Mouse (Mus musculus): ENCODE data around the gene Omg. TPM values are rescaled to one million over a fixed set of nuclear protein-coding genes. Genes with fewer than 3 reads are reported as not detected.

Gene Omg
- polyA plus RNA-seq (2015; fragmentation: Nextera tagmentation; extraction: Ambion mirVana): 0.05 and 0.09 TPM in 2 replicates

- Histone ChIP-seq H3K9ac (replicated peaks) (no peak within 1 kb of the TSS), H3K4me2 (ENCODE audit: low read depth, low read length) (no peak within 1 kb of the TSS), H3K4me3 (ENCODE audit: low read depth, low read length) (no peak within 1 kb of the TSS), H3K4me1 (ENCODE audit: insufficient read depth) (no peaks in the 10 kb centered on the region), H3K9me3 (ENCODE audit: low read length) (no peaks in the 10 kb centered on the region), H3K36me3 (replicated peaks; ENCODE audit: insufficient read depth, low read length) (no peaks in the 10 kb centered on the region), H3K27ac (ENCODE audit: low read depth) (no peak within 1 kb of the TSS), H3K27me3 (ENCODE audit: insufficient read depth, low read length) (no peaks in the 10 kb centered on the region)
- TF ChIP-seq EP300 (IDR thresholded peaks at IDR 0.05; ENCODE audit: low read depth): no peak
- no peak for TF ChIP-seq CTCF (IDR thresholded peaks at IDR 0.05; ENCODE audit: low read depth)
- DNase-seq: no peak
- no peak for ATAC-seq
- 65% methylated on average over 8 of the region's 8 CpGs for WGBS (ENCODE audit: insufficient replicate concordance)
These were observed at the start of gene Omg for GRCm38 (mm10) chr11:79503845-79504244. TSS of gene Omg (minus strand) at chr11:79504084.

- Histone ChIP-seq H3K4me2 (ENCODE audit: low read depth, low read length) (no peak overlapping the region), H3K9me3 (ENCODE audit: low read length) (no peaks in the 10 kb centered on the region), H3K4me3 (ENCODE audit: low read depth, low read length) (no peak overlapping the region), H3K4me1 (ENCODE audit: insufficient read depth) (no peaks in the 10 kb centered on the region), H3K36me3 (replicated peaks; ENCODE audit: insufficient read depth, low read length) (peaks cover 46% of the 10 kb centered on the region), H3K27ac (ENCODE audit: low read depth) (no peak overlapping the region), H3K27me3 (ENCODE audit: insufficient read depth, low read length) (no peaks in the 10 kb centered on the region), H3K9ac (replicated peaks) (no peak overlapping the region)
- TF ChIP-seq EP300 (IDR thresholded peaks at IDR 0.05; ENCODE audit: low read depth) (peak; percentile 39), CTCF (IDR thresholded peaks at IDR 0.05; ENCODE audit: low read depth) (no peak)
- ATAC-seq (peak; percentile 44; the same call in 1 of the 2 replicates), DNase-seq (no peak)
- 29% methylated on average over 1 of the region's 1 CpGs for WGBS (ENCODE audit: insufficient replicate concordance)
These were observed 48.7 kb upstream of the Omg start for GRCm38 (mm10) chr11:79552622-79553021.

GRCm38 (mm10) chr11:79536293-79536692, 32.4 kb upstream of the Omg start:
- no peak overlapping the region for H3K4me3 ChIP-seq (ENCODE audit: low read depth, low read length)
- no peak overlapping the region for H3K27ac ChIP-seq (ENCODE audit: low read depth)
- H3K9ac ChIP-seq (replicated peaks): no peak overlapping the region
- H3K4me2 ChIP-seq (ENCODE audit: low read depth, low read length): no peak overlapping the region
- no peaks in the 10 kb centered on the region for H3K4me1 ChIP-seq (ENCODE audit: insufficient read depth)
- H3K9me3 ChIP-seq (ENCODE audit: low read length): no peaks in the 10 kb centered on the region
- DNase-seq (no peak), ATAC-seq (no peak)
- peaks cover 14% of the 10 kb centered on the region; the same call in 1 of the 2 replicates for H3K36me3 ChIP-seq (replicated peaks; ENCODE audit: insufficient read depth, low read length)
- no peaks in the 10 kb centered on the region for H3K27me3 ChIP-seq (ENCODE audit: insufficient read depth, low read length)
- TF ChIP-seq CTCF (IDR thresholded peaks at IDR 0.05; ENCODE audit: low read depth): no peak
- TF ChIP-seq EP300 (IDR thresholded peaks at IDR 0.05; ENCODE audit: low read depth): no peak
- WGBS (ENCODE audit: insufficient replicate concordance): 70% methylated on average over 3 of the region's 3 CpGs

- WGBS (ENCODE audit: insufficient replicate concordance): 35% methylated on average over 4 of the region's 4 CpGs
- no peak overlapping the region for H3K9ac ChIP-seq (replicated peaks)
These were observed 31.7 kb upstream of the Omg start for GRCm38 (mm10) chr11:79535554-79535953.

GRCm38 (mm10) chr11:79533950-79534690, 30.2 kb upstream of the Omg start:
- Histone ChIP-seq H3K9me3 (ENCODE audit: low read length) (no peaks in the 10 kb centered on the region), H3K9ac (replicated peaks) (no peak overlapping the region), H3K4me1 (ENCODE audit: insufficient read depth) (no peaks in the 10 kb centered on the region), H3K4me2 (ENCODE audit: low read depth, low read length) (no peak overlapping the region), H3K27me3 (ENCODE audit: insufficient read depth, low read length) (no peaks in the 10 kb centered on the region), H3K27ac (ENCODE audit: low read depth) (no peak overlapping the region), H3K36me3 (replicated peaks; ENCODE audit: insufficient read depth, low read length) (peaks cover 9% of the 10 kb centered on the region; the same call in 1 of the 2 replicates), H3K4me3 (ENCODE audit: low read depth, low read length) (no peak overlapping the region)
- 72% methylated on average over 8 of the region's 8 CpGs for WGBS (ENCODE audit: insufficient replicate concordance)
- ATAC-seq (no peak), DNase-seq (no peak)
- TF ChIP-seq CTCF (IDR thresholded peaks at IDR 0.05; ENCODE audit: low read depth): no peak
- TF ChIP-seq EP300 (IDR thresholded peaks at IDR 0.05; ENCODE audit: low read depth): no peak

More at GRCm38 (mm10) chr11:79535554-79535953, 31.7 kb upstream of the Omg start:
- no peak for ATAC-seq
- H3K27ac ChIP-seq (ENCODE audit: low read depth): no peak overlapping the region
- H3K4me3 ChIP-seq (ENCODE audit: low read depth, low read length): no peak overlapping the region
- no peaks in the 10 kb centered on the region for H3K9me3 ChIP-seq (ENCODE audit: low read length)
- H3K27me3 ChIP-seq (ENCODE audit: insufficient read depth, low read length): no peaks in the 10 kb centered on the region
- H3K4me2 ChIP-seq (ENCODE audit: low read depth, low read length): no peak overlapping the region
- no peak for DNase-seq
- TF ChIP-seq EP300 (IDR thresholded peaks at IDR 0.05; ENCODE audit: low read depth) (no peak), CTCF (IDR thresholded peaks at IDR 0.05; ENCODE audit: low read depth) (no peak)
- H3K36me3 ChIP-seq (replicated peaks; ENCODE audit: insufficient read depth, low read length): peaks cover 9% of the 10 kb centered on the region; the same call in 1 of the 2 replicates
- no peaks in the 10 kb centered on the region for H3K4me1 ChIP-seq (ENCODE audit: insufficient read depth)

- Histone ChIP-seq H3K4me3 (ENCODE audit: low read depth, low read length) (no peak overlapping the region), H3K27ac (ENCODE audit: low read depth) (no peak overlapping the region), H3K36me3 (replicated peaks; ENCODE audit: insufficient read depth, low read length) (peaks cover 9% of the 10 kb centered on the region; the same call in 1 of the 2 replicates), H3K9ac (replicated peaks) (no peak overlapping the region), H3K9me3 (ENCODE audit: low read length) (no peaks in the 10 kb centered on the region), H3K4me1 (ENCODE audit: insufficient read depth) (no peaks in the 10 kb centered on the region), H3K27me3 (ENCODE audit: insufficient read depth, low read length) (no peaks in the 10 kb centered on the region), H3K4me2 (ENCODE audit: low read depth, low read length) (no peak overlapping the region)
- DNase-seq (no peak), ATAC-seq (peak; percentile 65)
- 64% methylated on average over 6 of the region's 6 CpGs for WGBS (ENCODE audit: insufficient replicate concordance)
- TF ChIP-seq CTCF (IDR thresholded peaks at IDR 0.05; ENCODE audit: low read depth) (no peak), EP300 (IDR thresholded peaks at IDR 0.05; ENCODE audit: low read depth) (no peak)
These were observed 29.4 kb upstream of the Omg start for GRCm38 (mm10) chr11:79533311-79533710.
